Mouse (Mus musculus): ENCODE data around the gene Cd37.

Cd37 gene

DNA sequence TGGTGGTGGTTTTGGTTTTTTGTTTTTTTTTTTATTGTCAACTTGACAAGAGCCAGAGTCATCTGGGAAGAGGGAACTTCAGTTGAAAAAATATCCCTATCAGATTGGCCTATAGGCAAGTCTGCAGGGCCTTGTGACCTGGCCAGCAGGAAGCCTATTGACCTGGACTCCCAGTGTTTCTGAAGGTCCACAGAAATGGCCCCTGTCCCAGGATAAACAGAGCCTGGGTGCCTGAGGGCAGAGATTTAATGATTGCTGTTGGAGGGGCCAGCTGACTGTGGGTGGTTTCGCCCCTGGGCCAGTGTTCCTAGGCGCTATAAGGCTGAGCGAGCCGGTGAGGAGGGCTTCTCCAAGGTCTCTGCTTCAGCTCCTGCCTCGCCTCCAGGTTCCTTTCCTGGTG lies 25.2 kb downstream of the Cd37 start:
- in situ Hi-C loops (cut with MboI; ENCODE audit: low pct_unique_long_range_greater_than_20kb in 1 of 2, low sequenced_read_pairs in 2 of 2, unreplicated experiment in 1 of 2) = no loop called here

- in situ Hi-C loops (cut with MboI; ENCODE audit: low pct_unique_long_range_greater_than_20kb in 1 of 2, low sequenced_read_pairs in 2 of 2, unreplicated experiment in 1 of 2) = no loop called here
Measured at GRCm38 (mm10) chr7:45212356-45212755, 26.6 kb downstream of the Cd37 start.

GRCm38 (mm10) chr7:45211851-45212251 lies 27.1 kb downstream of the Cd37 start, which contains the start of gene Dkkl1:
Gene Dkkl1 (minus strand): TSS chr7:45212147.
- in situ Hi-C loops (cut with MboI; ENCODE audit: low pct_unique_long_range_greater_than_20kb in 1 of 2, low sequenced_read_pairs in 2 of 2, unreplicated experiment in 1 of 2) = no loop called here

- in situ Hi-C loops (cut with MboI; ENCODE audit: low pct_unique_long_range_greater_than_20kb in 1 of 2, low sequenced_read_pairs in 2 of 2, unreplicated experiment in 1 of 2) = no loop called here
Measured at GRCm38 (mm10) chr7:45211070-45211469, 27.8 kb downstream of the Cd37 start.

GRCm38 (mm10) chr7:45208260-45208659 lies 30.7 kb downstream of the Cd37 start:
- in situ Hi-C loops (cut with MboI; ENCODE audit: low pct_unique_long_range_greater_than_20kb in 1 of 2, low sequenced_read_pairs in 2 of 2, unreplicated experiment in 1 of 2) = no loop called here

- in situ Hi-C loops (cut with MboI; ENCODE audit: low pct_unique_long_range_greater_than_20kb in 1 of 2, low sequenced_read_pairs in 2 of 2, unreplicated experiment in 1 of 2) = no loop called here
Measured at GRCm38 (mm10) chr7:45204380-45205143, 34.4 kb downstream of the Cd37 start, which contains the start of gene Ccdc155. Gene Ccdc155 (minus strand): TSS chr7:45204892.

DNA sequence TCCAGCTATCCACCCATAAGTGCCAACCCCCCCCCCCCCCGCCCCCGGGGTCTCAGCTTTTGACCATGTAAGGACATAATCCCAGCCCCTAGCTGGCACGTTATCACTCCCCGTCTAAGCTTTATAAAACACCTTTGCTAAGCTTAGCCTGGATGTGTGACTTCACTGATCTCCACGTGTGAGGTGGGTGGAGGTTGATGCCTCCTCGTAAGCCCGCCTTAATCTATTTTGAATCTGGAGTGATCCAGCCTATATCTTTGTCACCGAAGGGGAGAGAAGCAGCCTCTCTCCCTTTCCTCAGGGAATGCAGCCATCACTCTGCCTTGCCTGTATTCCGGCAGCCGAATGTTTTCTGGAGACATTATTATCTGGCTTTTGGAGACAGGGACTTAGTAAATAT lies 36.3 kb downstream of the Cd37 start:
- in situ Hi-C loops (cut with MboI; ENCODE audit: low pct_unique_long_range_greater_than_20kb in 1 of 2, low sequenced_read_pairs in 2 of 2, unreplicated experiment in 1 of 2) = no loop called here

- in situ Hi-C loops (cut with MboI; ENCODE audit: low pct_unique_long_range_greater_than_20kb in 1 of 2, low sequenced_read_pairs in 2 of 2, unreplicated experiment in 1 of 2) = no loop called here
Measured at GRCm38 (mm10) chr7:45198961-45199360, 40.0 kb downstream of the Cd37 start.

DNA sequence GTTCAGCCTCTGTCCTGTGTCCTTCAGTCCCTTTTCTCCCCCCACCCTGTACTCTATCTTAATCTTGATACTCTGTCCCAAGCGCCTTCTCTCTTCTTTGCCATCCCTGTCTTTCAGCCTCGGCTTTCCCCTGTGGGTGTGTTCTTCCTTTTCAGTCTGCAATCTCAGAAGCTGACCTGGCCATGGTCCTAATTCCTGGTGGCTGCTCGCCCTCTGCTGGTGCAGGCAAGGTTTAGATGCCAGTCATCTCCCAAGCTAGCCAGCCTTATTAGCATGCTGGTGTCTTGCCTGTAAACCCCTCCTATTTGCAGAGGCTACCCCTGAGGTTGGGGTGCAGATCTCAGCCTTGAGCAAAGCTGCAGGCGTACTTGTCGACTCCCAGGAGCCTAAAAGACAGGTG lies 40.5 kb downstream of the Cd37 start:
- in situ Hi-C loops (cut with MboI; ENCODE audit: low pct_unique_long_range_greater_than_20kb in 1 of 2, low sequenced_read_pairs in 2 of 2, unreplicated experiment in 1 of 2) = no loop called here

DNA sequence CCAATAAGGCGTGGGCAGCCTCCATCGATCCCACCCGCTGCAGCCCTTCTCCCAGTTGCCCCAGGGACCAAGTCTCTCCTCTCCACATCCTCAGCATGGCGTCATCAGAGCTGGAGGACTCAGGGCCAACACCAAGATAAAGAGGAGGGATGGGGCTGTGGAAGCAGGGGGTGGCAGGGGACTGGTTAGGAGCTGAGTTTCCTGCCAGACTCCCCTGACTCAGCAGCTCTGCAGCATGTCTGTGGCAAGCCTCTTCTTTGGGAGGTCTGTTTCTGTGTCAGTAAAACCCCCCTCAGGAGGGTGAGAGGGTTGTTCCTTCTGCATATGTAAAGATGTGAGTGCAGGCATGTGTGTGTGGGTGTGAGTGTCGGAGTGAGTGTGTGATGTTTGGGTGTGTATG lies 41.9 kb downstream of the Cd37 start:
- in situ Hi-C loops (cut with MboI; ENCODE audit: low pct_unique_long_range_greater_than_20kb in 1 of 2, low sequenced_read_pairs in 2 of 2, unreplicated experiment in 1 of 2) = no loop called here

DNA sequence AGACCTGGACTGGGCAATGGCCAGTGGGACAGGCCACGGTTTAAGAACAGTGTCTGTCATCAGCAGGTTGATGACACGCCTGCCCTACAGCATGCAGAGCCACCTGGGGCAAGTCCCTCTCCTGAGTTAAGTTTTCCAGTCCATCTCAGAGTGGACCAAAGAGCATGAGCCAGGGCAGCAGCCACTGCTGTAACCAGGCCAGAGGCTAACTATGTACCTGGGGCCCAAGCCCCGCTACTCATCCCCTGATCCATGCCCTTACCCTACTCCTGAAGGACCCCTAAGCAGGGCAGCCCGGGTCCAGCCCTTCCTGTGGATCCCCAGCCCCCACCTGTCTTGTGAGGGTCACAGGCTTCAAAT lies 42.8 kb downstream of the Cd37 start:
- in situ Hi-C loops (cut with MboI; ENCODE audit: low pct_unique_long_range_greater_than_20kb in 1 of 2, low sequenced_read_pairs in 2 of 2, unreplicated experiment in 1 of 2) = no loop called here

DNA sequence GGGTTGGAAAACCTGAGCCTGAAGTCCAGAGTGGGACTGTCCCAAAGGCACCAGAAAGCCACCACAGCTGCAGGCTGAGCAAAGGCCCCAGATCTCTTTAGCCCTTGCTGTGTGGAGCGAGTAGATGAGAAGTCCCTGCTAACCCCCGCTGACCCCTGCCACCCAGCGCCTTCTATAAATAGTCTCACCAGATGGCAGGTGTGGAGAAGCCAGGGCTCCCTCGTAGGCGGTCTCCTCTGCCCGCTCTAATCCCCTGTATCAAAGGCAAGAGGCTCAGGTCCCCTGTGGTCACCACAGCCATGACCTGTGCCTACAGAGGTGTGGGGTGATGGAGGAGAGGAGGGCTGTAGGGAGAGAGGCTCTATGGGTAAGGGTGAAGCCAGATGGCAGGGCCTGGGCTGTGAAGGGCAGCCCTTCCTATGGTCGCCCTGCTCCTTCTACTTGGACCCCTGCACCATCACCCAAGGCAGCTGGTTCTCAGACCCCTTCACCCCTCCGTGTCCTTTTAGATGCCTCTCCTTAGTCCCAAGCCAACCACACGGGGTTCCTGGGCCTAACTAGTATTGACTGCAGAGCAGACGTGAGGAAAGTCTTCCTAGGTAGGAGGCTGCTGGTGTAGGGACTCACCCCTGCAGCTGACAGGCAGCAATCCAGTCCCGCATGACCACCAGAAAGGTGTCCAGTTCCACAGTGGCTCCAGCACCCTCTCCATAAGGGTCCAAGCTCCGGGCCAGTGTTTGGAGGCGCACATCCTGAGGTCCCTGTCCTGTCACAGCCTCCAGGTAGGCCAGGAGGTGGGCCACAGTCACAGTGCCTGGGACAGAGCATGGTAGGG lies 43.4 kb downstream of the Cd37 start:
- in situ Hi-C loops (cut with MboI; ENCODE audit: low pct_unique_long_range_greater_than_20kb in 1 of 2, low sequenced_read_pairs in 2 of 2, unreplicated experiment in 1 of 2) = no loop called here

DNA sequence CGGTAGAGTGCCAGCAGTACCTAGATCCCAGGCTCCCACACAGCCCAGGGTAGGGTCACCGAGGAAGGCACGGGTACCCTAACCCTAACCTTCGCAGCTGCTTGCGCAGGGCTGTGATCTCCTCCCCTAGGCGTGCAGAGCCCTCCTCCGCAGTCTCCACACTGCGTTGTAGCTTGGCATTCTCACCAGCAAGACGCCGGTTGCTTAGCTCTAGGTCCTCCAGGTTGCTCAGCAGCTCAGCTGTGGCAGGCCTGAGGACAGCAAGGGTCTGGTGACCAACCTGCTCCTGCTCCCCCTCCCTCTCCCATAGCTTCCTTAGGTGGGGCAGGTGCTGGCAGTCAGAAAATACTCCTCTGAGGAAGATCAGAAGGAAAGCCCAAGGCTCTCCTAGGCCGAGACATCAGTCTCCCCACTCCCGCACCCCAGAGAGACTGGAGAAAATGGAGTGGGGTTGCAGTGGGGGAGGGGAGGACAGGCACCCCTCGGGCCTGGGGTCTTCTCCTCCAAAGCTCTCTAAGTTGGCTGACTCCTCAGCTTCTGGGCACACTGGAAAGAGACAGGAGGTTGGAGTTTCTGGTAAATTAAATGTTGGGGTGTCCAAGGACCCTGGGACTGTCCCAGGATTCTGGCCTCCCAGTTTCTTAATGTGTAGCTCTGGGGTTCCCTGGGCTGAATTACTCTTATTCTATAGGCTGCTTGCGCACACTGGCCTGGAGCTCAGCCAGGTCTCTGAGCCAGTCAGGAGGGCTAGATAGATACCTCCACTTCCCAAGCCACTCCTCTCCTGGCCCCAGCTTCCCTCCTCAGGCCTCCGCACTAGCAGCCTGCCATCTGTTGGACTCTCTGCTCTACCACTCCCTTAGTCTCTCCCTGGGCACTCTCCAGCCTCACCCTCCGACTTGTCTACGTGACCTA lies 44.8 kb downstream of the Cd37 start:
- in situ Hi-C loops (cut with MboI; ENCODE audit: low pct_unique_long_range_greater_than_20kb in 1 of 2, low sequenced_read_pairs in 2 of 2, unreplicated experiment in 1 of 2) = no loop called here

DNA sequence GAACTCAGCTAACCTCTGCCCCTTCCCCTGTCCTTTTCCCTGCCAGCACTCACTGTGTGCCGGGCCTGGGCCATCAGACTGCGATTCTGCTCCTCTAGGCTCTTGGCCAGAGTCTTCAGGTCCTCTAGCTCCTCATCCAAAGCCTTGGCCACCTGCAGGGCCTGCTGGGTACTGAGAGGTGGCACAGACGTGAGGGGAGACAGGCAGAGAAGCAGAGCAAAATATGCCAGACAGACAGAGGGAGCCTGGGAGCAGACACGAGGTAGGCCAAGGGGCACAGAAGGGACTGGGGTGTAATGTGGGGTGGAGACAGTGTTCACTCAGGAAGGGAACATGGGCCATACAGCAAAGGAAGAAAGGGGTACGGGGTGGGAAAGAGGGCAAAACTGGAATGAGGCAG lies 45.5 kb downstream of the Cd37 start:
- in situ Hi-C loops (cut with MboI; ENCODE audit: low pct_unique_long_range_greater_than_20kb in 1 of 2, low sequenced_read_pairs in 2 of 2, unreplicated experiment in 1 of 2) = no loop called here

DNA sequence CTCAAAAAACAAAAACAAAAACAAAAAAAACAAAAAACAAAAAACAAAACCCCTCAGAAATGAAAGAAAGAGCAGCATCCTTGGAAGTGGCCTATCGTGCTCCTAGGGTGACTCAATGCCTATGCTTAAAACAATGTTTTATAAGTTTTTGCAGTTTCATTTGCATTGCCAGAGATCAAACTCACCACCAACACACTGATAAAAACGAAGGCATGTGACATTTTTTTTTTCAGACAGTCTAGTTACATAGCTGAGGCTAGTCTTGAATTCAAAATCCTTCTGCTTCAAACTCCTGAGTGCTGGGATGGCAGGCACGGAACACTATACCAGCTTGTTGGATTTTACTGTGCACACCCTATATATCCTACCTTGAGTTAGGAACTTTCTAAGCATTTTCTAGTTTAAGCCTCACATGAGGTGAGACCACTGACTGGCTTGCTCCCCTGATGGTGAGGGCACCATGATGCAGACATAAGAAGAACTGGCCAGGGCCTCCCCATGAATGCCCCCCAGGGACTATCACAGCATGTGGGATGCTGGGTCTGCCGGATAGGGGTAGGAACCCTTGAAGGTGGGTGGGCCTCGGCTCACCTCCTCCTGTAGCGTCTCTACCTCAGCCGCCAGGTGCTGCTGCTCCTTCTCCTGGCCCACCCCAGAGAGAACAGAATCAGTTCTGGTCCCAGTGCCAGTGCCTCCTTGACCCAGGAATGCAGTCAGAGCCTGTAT lies 46.2 kb downstream of the Cd37 start:
- in situ Hi-C loops (cut with MboI; ENCODE audit: low pct_unique_long_range_greater_than_20kb in 1 of 2, low sequenced_read_pairs in 2 of 2, unreplicated experiment in 1 of 2) = no loop called here

GRCm38 (mm10) chr7:45191803-45192363 lies 47.0 kb downstream of the Cd37 start:
- in situ Hi-C loops (cut with MboI; ENCODE audit: low pct_unique_long_range_greater_than_20kb in 1 of 2, low sequenced_read_pairs in 2 of 2, unreplicated experiment in 1 of 2) = no loop called here

DNA sequence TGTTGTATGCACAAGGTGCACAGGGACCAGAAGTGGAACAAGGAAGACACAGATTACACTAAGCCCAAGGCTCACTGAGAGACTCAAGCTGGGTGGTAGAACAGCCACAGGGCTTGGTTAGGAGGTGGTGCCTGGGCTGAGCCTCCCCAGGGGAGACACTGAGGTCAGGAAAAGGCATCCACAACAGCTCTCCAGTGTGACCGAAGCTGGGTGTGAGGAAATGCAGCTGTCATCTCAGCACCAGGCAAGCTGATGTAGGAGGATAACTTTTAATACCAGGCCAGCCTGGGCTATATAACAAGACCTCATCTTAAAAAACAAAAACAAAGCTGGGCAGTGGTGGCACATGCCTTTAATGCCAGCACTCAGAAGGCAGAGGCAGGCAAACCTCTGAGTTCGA lies 47.8 kb downstream of the Cd37 start:
- in situ Hi-C loops (cut with MboI; ENCODE audit: low pct_unique_long_range_greater_than_20kb in 1 of 2, low sequenced_read_pairs in 2 of 2, unreplicated experiment in 1 of 2) = no loop called here

DNA sequence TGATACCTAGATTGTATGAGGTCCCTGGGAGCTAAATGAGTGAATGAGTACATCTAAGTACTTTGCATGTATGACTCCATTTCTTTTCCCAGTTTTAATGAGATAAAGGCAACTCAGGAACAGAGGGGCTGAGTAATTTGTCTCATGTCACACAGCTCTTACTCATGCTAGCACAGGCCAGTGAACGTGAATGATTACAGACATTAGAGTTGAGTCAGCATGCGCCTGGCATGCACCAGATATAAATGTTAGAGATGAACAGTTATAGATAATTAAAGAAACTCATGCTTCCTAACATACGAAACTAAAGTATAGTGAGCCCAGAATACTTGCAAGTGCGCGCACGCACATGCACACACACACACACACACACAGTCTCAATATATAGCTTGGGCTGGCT lies 48.7 kb downstream of the Cd37 start:
- in situ Hi-C loops (cut with MboI; ENCODE audit: low pct_unique_long_range_greater_than_20kb in 1 of 2, low sequenced_read_pairs in 2 of 2, unreplicated experiment in 1 of 2) = no loop called here

Data from mouse embryonic stem cell (cell line).